Mouse (Mus musculus) activated CD4-positive, CD25-positive, alpha-beta regulatory T cell, adult 4 months (primary cell): ENCODE measurements at regions not wholly inside any gene's neighbourhood (a gene's known extent, or its start where the extent isn't known, plus 50 kb on each side); places are given as distances from the start of the nearest gene placed in this dataset.

Experiments
- ATAC-seq: one replicate; pipeline ENCODE4 v1.8.0; 2017

GRCm38 (mm10) chrX:11574354-11574753 lies 246.7 kb downstream of the H2al1j start:
- ATAC-seq, result no peak

GRCm38 (mm10) chrX:11575571-11575970 lies 247.9 kb downstream of the H2al1j start:
- no peak for ATAC-seq

DNA sequence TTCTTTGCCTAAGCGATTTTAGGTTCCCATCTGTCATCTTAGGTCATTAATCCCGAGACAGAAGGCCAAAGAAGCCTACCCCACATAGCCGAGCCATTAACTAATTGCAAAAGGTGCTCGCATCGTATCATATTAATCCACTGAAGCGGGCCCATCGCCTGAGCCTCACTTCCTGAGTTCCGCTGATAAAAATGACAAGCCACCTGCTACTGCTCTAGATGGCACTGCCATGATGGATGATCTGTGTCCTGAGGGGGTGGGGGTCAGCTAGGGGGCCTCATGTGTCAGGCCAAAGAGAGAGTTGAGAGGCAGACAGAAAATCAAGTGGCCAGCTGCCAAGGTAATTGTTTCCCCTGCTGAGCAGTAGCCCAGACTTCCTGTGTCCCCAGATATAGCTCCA lies 248.7 kb downstream of the H2al1j start:
- ATAC-seq, result no peak

DNA sequence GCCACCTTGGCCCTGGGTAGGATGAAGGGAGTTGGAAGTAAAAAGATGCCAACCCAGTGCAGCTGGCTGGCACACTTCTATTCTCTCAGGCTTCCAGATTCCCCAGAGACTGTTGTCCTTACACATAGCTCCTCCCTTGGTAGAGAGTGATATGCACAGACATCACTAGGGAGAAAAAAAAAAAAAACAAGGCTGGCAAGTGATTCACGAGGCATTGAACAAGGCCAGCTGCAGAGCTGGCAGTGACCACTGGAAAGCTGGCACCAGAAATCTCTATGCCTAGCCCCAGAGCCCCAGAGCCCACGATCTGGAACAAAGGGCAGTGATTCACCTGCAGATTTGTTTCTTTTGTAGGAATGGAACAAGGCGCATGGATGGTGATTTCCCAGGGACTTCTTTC lies 249.7 kb downstream of the H2al1j start:
- no peak for ATAC-seq

DNA sequence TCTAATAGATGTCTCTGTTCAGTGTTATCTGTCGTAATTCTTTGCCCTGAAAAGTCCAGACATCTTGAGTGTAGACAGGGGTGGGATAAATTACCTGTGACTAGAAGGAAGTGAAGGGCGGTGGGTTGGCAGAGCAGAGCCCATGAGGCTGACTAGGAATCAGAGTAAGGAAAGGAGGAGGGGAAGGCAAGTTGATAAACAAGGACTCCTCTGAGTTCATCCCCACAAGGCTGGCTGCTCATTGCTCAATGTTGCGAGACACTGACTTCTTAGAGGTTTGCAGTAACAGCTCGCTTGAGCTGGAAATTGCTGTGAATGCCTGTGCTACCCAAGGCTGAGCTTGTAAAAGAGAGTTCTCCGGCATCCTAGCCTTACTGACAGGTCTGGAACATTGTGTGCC lies 257.7 kb downstream of the H2al1j start:
- no peak for ATAC-seq

GRCm38 (mm10) chrX:11591391-11592187 lies 264.0 kb downstream of the H2al1j start:
- ATAC-seq, result no peak

GRCm38 (mm10) chrX:11594542-11594941 lies 266.9 kb downstream of the H2al1j start:
- ATAC-seq, result no peak

DNA sequence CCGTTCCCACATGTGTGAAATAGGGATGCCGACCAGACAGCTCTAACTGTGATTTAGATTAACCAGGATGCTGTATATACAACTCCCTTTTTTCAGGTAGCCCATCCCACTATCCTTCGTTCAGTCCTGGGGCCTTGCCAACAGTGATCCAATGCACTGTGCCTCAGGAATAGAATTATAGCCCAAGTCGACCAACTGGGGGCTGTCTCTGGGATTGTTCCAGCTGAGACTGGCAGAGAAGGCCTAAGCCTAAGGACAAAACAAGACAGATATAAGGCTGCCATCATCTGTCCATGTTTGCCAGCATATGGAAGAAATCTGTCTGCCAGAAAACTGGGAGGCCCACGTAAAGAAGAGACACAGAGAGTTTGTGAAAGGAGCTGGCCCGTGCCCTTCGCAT lies 269.9 kb downstream of the H2al1j start:
- ATAC-seq, result no peak

DNA sequence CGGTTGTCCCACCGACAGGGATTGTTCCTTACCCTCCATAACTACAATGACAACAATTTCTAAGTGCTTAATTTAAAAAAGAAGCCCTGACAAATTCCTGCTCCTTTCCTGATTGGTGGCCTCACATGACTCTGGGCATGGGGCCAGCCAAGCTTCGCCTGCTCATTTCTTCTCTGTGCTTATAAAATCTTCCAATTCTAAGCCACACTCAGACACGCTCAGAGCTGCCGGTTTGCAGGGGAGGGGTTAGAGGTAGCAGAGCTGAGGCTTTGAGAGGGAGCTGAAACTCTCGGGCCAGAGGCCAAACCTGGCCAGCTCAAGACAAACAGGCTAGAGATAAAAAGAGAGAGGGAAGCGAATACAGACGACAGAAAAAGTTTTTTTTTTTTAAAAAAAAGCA lies 286.6 kb downstream of the H2al1j start:
- ATAC-seq, result no peak

DNA sequence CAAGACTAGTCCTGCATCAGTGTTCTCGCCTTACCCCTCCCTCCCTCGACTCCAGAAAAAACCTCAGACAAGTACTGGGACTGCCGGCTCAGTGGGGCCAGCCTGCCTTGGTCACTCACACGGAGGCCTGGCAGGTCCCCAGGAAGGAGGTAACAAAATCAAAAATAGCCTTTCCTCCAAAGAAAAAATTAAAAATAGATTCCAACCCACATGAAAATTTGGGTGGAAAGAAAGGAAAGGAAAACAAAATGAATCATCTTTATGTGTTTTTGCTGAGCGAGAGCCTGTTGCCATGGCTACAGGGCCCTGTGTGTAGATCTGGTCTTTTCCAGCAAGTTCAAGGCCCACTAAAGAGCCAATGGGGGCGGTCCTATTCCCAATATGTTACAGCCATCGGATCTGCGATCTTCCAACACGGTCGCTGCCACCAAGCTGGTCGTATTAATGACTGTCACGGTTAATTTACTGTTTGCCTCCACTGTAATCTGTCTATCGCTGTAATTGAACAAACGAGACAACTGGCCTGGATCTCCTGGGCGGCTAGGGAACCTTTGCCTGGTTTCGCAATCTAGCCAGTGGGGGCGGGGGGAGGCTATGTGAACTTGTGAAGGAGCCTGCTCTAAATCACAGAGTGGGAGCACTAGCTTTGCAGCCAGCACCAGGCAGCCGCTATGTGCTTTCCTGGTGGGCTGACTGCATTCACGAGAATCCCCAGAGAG lies 293.6 kb downstream of the H2al1j start:
- no peak for ATAC-seq

DNA sequence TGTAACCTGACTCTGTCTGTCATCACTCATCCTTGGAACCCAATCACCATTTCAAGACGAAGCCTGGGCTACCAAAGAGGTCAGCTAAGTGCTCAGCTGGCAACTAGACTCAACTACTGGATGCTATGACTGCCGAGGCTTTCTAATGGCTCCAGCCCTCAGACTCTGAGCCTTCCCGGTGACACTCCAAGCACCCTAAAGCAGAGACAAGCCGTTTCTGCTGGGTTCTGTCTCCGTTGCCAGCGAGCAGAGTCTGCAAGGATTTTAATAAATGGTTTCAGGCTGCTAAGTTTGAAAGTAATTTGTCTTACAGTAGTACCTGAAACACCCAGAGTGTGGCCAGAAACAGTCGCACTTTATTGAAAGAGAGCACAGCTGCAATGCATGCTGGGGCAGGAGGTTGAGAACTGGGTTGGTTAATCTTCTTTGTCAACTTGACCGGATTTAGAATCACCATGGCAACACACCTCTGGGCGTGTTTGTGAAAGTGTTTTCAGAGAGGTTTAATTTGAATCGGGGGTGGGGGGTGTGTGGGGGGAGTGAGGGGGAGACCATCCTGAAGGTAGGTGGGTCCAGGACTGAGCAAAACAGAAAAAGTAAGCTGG lies 298.8 kb downstream of the H2al1j start:
- ATAC-seq, result no peak

DNA sequence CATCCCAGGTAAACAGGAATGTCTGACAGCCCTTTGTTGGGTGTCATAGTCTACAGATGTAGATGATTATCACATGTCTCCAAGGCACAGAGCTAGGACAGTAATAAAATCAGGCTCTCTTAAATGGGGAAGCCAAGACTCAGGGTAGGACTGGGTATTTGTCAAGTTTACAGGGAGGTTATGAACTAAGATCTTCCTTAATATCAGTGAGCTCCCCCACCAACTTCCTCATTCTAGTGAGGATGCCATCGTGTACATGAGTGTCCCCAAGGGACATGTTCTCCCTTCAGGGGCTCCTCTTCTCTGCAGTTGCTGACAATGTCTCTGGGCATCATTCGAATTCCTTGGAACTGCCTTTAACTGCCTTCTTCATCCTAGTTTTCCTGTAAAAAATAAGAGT lies 301.7 kb downstream of the H2al1j start:
- ATAC-seq, result no peak

GRCm38 (mm10) chrX:11629906-11630305 lies 302.3 kb downstream of the H2al1j start:
- ATAC-seq, result peak; percentile 52

- ATAC-seq, result peak; percentile 40
Observed at GRCm38 (mm10) chrX:11631186-11631913, 303.7 kb downstream of the H2al1j start.

- ATAC-seq, result no peak
Observed at GRCm38 (mm10) chrX:11632011-11632410, 304.4 kb downstream of the H2al1j start.

DNA sequence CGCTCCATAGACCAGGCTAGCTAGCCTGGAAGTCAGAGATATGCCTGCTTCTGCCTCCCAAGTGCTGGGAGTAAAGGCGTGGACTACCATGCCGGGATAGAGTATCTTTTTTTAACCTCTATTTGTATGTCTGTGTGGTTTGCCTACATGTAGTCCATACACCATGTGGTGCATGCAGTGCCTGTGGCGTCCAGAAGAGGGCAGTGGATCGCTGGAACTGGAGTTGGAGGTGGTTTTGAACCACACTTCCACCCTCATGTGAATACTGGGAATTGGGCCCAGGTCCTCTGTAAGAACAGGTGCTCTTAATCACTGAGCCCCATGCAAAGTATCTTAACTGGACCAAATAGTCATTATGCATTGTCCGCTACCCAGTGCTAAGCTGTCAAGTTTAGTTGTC lies 306.2 kb downstream of the H2al1j start:
- ATAC-seq, result no peak

- no peak for ATAC-seq
Observed at GRCm38 (mm10) chrX:11644484-11644883, 316.9 kb downstream of the H2al1j start.

DNA sequence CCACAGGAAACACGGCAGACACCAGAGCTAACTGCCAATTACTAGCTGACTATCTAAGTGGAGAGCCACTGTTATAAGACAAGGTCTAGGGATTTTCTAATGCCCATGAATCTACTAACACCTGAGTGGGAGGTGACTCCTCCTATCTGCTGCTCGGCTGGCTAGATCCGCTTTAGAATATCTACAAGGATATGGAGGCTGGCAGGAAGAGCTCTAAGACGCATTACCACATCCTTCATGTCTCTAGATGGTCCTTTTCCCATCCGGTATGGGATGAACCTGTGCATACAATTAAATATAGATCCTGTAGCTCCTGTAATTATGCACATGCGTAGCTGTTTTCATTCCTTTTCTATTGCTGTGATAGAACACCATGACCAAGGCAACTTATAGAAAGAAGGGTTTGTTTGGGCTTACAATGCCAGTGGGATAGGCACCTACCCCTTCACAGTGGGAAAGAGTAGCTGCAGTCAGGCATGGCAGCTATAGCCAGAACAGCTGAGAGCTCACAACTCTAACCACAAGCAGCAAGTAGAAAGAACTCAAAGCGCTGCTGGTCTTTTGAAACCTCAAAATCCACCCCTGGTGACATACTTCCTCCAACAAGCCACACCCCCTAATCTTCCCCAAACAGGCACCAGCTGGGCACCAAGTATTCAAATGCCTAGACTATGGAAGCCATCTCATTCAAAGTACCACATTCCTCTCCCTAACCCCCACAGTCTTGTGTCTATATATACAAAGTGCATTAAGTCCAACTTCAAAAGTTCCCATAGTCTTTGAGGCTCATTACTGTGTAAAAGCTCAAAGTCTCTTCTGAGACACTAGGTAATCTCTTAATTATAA lies 319.3 kb downstream of the H2al1j start:
- peak; percentile 76 for ATAC-seq

DNA sequence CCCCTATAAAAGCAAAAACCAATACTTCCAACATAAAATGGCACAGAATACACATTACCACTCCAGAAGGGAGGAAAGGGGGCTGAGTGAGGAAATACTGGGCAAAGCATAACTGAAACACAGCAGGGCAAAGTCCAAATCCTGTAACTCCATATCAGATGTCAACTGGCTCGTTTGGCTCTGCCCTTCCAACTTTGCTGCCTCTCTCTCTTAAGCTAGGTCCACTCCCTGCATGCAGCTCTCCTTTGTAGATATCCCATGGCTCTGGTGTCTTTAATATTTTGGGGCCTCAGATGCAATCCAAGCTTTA lies 319.9 kb downstream of the H2al1j start:
- ATAC-seq, result no peak

GRCm38 (mm10) chrX:11653336-11653735 lies 325.7 kb downstream of the H2al1j start:
- ATAC-seq, result peak; percentile 75

GRCm38 (mm10) chrX:11654976-11655375 lies 327.4 kb downstream of the H2al1j start:
- no peak for ATAC-seq

- no peak for ATAC-seq
Observed at GRCm38 (mm10) chrX:11655466-11655865, 327.8 kb downstream of the H2al1j start.
